Mouse (Mus musculus) cerebral cortex, adult 2 months (tissue): ENCODE data around the gene Chrm3.

Source experiments
- WGBS: fragments of 180-500 bp; shearing (Covaris S2); methylation state at CpG from one replicate; pipeline ENCODE4 v1.1.7; 2018; 5-methylcytosine and 5-hydroxymethylcytosine counted together

The Chrm3 gene

GRCm38 (mm10) chr13:10212112-10212511 lies 148.5 kb downstream of the Chrm3 start:
- WGBS = 84% methylated on average over 2 of the region's 2 CpGs

- WGBS = 73% methylated on average over 1 of the region's 1 CpGs
Observed at GRCm38 (mm10) chr13:10210522-10211244, 150.0 kb downstream of the Chrm3 start.

- WGBS = 50% methylated on average over 6 of the region's 6 CpGs
Observed at GRCm38 (mm10) chr13:10199206-10199956, 161.3 kb downstream of the Chrm3 start.

GRCm38 (mm10) chr13:10189829-10190228 lies 170.8 kb downstream of the Chrm3 start:
- 27% methylated on average over 2 of the region's 2 CpGs for WGBS

- WGBS = 55% methylated on average over 3 of the region's 3 CpGs
Observed at GRCm38 (mm10) chr13:10187926-10188325, 172.7 kb downstream of the Chrm3 start.

- WGBS = 67% methylated on average over 4 of the region's 4 CpGs
Observed at GRCm38 (mm10) chr13:10183837-10184236, 176.8 kb downstream of the Chrm3 start.

GRCm38 (mm10) chr13:10182756-10183155 lies 177.9 kb downstream of the Chrm3 start:
- WGBS = 76% methylated on average over 2 of the region's 2 CpGs

GRCm38 (mm10) chr13:10170529-10170928 lies 190.1 kb downstream of the Chrm3 start:
- 57% methylated on average over 2 of the region's 2 CpGs for WGBS

GRCm38 (mm10) chr13:10157496-10157895 lies 203.2 kb downstream of the Chrm3 start:
- WGBS = 53% methylated on average over 3 of the region's 3 CpGs

GRCm38 (mm10) chr13:10140573-10140972 lies 220.1 kb downstream of the Chrm3 start:
- WGBS = 47% methylated on average over 4 of the region's 4 CpGs

GRCm38 (mm10) chr13:10138878-10139277 lies 221.8 kb downstream of the Chrm3 start:
- 81% methylated on average over 4 of the region's 4 CpGs for WGBS

GRCm38 (mm10) chr13:10131064-10131463 lies 229.6 kb downstream of the Chrm3 start:
- WGBS = 80% methylated on average over 2 of the region's 2 CpGs

- WGBS = 57% methylated on average over 2 of the region's 2 CpGs
Observed at GRCm38 (mm10) chr13:10112211-10112610, 248.4 kb downstream of the Chrm3 start.

- 31% methylated on average over 1 of the region's 1 CpGs for WGBS
Observed at GRCm38 (mm10) chr13:10109542-10109941, 251.1 kb downstream of the Chrm3 start.

GRCm38 (mm10) chr13:10107331-10107730 lies 253.3 kb downstream of the Chrm3 start:
- WGBS = 79% methylated on average over 7 of the region's 7 CpGs

- 83% methylated on average over 4 of the region's 4 CpGs for WGBS
Observed at GRCm38 (mm10) chr13:10090778-10091177, 269.9 kb downstream of the Chrm3 start.

GRCm38 (mm10) chr13:10086336-10086735 lies 274.3 kb downstream of the Chrm3 start:
- WGBS = 50% methylated on average over 6 of the region's 6 CpGs

- 89% methylated on average over 6 of the region's 6 CpGs for WGBS
Observed at GRCm38 (mm10) chr13:10081896-10082426, 278.7 kb downstream of the Chrm3 start.

GRCm38 (mm10) chr13:10071165-10071564 lies 289.5 kb downstream of the Chrm3 start:
- WGBS = 11% methylated on average over 5 of the region's 5 CpGs

- WGBS = 88% methylated on average over 10 of the region's 10 CpGs
Observed at GRCm38 (mm10) chr13:10068927-10069580, 291.6 kb downstream of the Chrm3 start.

- WGBS = 81% methylated on average over 12 of the region's 12 CpGs
Observed at GRCm38 (mm10) chr13:10066829-10067618, 293.6 kb downstream of the Chrm3 start.
